Mouse (Mus musculus) frontal cortex, postnatal 14 days (tissue): ENCODE measurements around the gene Pafah2.
"Not testable (repeated sequence)": the region's sequence is repeated elsewhere in the genome, so short reads cannot be mapped to it uniquely, and the experiment has no call there.

ENCODE experiments used
- DNase-seq, 2 experiments: peaks; one replicate each; pipeline ENCODE4 v3.0.0; 2022; ENCODE audit warnings: low spot score in 2 of 2

Pafah2 gene

DNA sequence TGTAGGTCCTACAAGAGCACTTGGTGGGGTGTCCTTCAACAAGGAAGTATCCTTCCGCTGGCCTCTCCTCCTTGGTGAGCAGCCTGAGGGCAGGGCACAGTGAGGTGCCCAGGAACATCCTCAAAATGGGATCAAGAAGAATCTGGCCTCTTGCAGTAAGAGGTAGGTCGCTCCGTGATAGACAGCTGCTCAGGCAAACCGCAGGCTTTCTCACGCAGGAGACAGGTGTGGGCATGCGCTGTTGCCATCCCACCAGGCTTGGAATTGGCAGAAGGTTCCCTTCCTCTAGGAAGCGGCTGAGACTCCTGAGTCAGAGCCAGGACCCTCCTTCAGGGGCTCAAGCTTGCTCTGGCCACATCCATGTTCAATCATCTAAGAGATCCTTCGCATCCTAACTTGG, 22.8 kb upstream of the Pafah2 start:
- no peak for DNase-seq

DNA sequence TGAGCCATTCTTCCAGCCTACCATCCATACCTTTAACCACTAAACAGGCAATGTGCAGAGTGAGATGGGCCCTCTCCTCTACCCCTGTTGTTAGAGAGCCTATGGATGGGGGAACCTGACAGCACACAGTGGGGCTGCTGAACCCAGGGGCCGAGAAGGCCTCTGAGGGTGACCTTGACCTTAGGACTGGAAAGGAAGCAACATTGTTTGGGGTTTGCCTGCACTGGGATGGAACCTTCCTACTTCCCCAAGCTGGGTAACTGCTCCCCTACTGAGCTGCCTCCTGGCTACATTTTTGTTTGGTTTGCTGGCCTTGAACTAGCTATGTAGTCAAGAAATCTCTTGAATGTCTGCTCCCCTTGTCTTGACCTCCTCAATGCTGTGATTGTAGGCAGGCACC, 21.8 kb upstream of the Pafah2 start:
- DNase-seq, result no peak

DNA sequence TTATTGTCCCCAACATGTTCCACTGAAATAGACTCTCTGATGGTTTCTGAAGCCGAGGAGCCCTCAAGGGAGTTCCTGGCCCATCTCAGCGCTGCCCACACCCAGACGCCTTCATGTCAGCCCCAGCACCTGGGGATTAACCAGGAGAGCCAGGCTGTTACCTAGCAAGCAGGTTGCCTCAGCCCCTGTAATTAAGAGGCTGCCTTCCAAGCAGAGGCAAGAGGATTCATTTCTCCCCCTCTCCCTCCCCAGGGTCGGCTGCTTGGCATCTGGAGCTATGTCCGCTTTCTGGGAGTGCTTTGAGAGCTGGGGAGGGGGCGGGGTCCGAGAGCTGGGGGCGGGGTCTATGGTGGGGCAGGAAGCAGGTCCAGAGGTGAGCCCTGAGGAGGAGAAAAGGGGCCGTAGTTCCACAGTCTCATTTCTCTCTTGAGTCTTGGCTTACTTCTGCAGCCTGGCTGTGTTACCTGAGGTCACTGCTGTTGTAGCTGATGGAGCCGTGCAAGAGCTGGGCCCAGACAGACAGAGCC, 18.0 kb upstream of the Pafah2 start:
- no peak for DNase-seq

DNA sequence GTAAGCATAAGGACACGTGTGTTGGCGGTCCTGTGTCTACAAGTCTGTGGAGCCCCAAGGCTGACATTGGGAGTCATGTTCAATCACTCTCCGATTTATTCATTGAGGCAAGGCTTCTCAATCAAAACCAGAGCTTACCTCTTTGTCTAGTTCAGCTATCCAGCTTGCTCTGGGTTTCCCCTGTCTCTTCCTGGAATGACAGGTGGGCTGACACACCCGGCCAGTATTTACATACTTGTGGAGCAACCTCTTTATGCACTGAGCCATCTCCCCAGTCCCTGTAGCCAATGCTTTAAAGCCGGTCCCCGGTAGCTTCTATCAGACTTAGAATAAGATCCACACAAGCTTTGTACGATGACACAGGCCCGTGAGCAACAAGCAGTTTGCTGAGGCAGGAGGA, 16.6 kb upstream of the Pafah2 start:
- DNase-seq, result no peak

DNA sequence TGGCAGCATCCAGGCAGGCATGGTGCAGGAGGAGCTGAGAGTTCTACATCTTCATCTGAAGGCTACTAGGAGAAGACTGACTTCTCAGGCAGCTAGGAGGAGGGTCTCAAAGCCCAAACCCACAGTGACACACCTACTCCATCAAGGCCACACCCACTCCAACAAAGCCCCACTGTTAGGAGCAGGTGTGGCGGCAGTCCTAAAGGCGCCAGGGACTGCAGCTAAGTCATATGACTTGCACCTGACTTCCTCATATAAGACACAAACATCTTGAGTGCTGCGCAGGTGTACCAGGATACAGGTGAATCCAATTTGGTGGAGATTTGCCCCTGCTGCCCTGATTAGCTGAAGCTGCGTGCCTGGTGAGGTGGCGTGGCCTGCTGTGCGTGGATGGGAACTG, 12.4 kb upstream of the Pafah2 start, which contains the start of gene Extl1:
Gene Extl1 (minus strand): TSS at position 101 of the 400 bp plus-strand sequence.
- not testable (repeated sequence) for DNase-seq

DNA sequence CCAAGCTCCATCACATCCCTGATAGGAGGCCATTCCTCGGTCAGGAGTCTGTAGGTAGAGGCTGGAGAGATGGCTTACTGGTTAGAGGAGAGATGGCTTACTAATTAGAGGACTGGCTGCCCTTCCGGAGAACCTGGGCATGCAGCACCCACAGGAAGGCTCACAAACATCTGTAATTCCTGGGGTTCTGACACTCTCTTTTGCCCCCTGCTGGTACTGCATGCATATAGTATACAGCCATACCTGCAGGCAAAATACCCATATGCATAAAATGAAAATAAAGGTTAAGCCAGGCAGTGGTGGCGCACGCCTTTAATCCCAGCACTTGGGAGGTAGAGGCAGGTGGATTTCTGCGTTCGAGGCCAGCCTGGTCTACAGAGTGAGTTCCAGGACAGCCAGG, 8.9 kb upstream of the Pafah2 start:
- no peak for DNase-seq

DNA sequence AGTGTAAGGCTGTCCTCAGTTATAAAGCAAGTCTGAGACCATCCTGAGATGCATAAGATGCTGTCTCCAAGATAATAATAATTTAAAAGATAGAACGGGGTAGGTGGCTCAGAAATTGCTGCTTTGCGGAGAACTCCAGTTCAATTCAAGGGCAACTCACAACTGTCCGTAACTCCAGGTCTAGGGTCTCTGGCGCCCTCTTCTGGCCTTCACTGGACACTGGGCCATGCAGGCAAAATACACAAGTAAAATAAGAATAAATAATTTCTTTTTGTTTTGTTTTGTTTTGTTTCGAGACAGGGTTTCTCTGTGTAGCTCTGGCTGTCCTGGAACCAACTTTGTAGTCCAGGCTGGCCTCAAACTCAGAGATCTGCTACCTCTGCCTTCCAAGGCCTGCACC, 7.7 kb upstream of the Pafah2 start:
- DNase-seq, result no peak

DNA sequence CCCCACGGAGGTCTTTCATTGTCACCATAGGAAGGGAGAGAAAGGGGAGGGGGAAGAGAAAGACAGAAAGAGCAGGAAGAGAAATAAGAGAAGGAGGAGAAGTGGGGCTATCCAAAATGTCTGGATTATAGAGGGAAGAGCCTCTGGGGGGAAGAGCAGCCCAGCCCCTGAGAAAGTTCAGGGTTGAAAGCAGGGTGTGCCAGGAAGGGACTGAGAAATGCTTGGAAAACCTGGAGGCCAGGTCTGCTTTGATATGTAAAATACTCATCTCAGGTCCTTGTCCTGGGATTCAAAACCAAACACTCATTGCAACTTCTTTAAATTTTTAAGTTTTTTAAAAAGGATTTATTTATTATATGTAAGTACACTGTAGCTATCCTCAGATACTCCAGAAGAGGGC, 4.5 kb upstream of the Pafah2 start:
- DNase-seq, result no peak

DNA sequence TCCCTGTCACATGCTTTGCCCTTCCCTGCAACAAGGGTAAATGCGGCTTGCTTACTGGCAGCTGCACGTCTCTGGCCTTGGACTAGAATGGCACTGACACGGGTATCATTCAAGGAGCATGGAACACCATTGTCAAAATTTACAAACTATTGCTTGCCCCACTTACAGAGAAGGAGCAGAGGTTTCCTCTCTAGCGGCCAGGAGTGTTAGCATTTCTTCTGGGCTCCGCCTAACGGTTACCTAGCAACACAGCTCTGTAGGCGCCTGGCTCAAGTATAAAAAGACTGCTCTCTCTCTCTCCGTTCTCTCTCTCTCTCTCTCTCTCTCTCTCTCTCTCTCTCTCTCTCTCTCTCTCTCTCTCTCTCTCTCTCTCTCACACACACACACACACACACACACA, 3.5 kb upstream of the Pafah2 start:
- no peak for DNase-seq

DNA sequence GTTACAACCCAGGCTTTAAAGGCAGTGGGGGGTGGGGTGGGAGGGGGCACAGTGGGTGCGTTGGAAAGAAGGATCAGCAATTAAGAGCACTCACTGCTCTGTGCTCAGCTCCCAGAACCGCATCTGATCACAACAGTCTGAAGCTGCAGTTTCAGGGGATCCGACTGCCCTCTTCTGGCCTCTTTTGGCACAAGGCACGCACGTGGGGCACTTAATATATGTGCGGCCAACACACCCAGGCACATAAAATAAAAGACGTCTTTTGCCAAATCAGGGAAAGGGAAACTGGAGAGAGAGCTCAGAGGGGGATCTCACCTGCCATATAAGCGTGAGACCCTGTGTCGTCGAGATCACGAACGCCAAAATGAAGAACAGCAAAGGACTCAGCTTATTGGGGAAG, 3.1 kb upstream of the Pafah2 start:
- no peak for DNase-seq

DNA sequence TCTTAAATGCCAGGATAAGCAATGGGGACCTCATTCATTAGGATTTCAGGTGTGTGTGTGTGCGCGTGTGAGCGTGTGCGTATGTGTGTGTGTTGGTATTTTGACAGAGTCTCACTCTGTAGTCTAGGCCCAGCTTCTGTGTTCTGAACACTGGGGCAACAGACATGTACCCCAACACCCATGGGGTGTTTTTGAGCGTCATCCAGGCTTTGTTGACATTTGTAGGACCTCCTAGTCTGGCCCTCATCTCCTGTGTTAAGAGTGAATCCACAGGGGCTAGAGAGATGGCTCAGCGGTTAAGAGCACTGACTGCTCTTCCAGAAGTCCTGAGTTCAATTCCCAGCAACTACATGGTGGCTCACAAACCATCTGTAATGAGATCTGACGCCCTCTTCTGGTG, 978 bp upstream of the Pafah2 start:
- no peak for DNase-seq

DNA sequence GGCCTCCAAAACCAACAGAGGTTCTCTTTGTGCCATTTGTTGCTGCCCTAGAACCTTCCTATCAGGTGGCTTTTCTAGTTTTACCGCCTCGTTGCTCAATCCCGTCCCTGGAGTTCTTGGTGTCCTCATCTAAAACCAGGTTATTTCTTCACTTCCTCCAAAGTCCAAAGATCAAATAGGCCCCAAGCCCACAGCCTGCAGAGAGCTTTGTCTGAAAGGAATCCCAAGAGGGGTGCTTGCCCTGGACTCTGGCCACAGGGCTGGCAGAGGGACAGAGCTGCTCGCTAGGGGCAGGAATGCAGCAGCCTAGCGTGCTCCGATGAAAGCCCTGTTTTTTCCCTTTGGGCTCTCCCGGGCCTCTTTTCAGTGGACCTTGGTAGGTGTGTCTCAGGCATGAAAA, 1.0 kb downstream of the Pafah2 start:
- no peak for DNase-seq

DNA sequence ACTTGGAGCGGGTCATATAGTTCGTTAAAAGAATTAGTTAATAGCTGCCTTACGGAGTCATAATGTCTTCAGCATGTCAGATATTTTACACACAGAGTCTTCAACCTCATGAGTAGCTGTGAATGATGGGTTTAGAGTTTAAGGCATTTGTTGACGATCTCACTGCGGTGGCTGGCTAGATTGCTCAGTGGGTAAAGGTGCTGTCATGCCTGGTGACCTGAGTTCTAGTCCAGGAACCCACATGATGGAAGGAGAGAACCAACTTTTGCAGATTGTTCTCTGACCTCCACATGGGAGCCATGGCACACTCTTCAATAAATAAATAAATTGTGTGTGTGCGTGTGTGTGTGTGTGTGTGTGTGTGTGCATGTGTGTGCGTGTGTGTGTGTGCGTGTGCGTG, 1.6 kb downstream of the Pafah2 start:
- DNase-seq, result no peak

DNA sequence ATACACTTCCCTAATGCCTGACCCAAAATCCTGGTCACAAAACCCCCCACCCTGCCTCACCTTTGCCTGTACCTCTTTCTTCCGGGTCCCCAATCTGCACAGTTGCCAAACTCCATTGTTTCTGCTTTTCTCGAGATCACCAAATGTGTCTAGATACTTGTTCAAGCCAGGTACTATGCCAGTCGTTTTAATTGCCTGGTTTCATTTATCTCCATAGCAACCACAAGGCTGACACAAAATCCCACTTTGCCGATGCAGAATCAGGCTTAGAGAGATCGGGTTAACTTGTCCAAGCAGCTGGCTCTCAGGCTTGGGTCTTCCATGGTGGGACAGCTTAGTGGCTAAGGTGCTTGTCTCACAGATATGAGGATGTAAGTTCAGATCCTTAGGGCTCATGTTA, 4.1 kb downstream of the Pafah2 start:
- DNase-seq, result no peak

DNA sequence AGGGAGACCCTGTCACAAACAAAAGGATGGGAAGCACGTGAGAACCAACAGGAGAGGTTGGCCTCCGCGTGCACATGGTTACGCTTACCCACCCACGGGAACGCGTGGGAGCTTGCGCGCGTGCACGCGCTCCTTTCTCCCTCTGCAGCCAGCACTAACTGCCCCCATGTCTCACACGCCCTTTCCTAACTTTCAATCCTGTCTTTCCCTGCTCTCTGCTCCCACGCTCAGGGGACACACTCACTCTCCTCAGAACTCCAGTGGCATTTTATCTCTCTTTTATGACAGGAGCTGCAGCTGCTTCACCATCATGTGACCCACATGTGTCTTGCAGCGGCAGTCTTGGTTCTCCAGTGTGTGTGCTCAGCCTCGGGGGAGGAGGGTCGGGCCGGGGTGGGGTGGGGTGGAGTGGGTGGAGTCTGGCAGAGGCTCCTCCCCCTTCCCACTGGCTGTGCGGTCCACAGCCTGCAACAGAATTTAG, 5.1 kb downstream of the Pafah2 start:
- peak; percentile 64 to 80 for DNase-seq

DNA sequence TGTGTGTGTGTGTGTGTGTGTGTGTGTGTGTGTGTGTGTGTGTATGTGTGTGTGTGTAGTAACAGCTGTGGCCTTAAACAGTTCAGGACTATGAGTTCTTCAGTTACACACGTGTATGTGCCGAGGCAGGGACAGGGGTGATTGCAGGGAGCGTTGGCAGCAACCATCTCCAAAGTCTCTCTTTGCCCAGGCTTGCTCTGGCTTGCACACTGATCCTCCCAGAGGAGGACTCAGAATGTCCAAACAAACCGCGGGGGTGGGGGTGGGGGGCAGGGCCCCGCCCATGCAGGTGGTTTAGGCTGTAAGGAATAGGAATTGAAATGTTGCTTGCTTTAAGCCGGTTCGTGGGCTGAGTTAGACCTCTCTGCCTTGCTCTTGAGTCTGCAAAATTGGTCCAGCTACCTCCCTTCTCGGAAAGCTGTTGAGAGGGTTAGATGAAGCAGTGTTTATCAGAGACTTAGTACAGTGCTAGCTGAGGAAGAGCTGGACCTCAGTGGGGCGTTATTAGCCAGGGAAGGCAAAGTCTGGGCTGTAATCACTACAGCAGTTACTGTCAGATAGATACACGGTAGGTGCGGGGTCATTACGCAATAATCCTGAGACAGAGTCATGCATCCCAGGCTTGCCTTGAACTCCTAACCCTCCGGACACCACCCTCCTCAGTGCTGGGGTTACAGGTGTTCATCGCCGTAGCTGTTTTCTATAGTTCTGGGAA, 5.9 kb downstream of the Pafah2 start:
- DNase-seq, result no peak

DNA sequence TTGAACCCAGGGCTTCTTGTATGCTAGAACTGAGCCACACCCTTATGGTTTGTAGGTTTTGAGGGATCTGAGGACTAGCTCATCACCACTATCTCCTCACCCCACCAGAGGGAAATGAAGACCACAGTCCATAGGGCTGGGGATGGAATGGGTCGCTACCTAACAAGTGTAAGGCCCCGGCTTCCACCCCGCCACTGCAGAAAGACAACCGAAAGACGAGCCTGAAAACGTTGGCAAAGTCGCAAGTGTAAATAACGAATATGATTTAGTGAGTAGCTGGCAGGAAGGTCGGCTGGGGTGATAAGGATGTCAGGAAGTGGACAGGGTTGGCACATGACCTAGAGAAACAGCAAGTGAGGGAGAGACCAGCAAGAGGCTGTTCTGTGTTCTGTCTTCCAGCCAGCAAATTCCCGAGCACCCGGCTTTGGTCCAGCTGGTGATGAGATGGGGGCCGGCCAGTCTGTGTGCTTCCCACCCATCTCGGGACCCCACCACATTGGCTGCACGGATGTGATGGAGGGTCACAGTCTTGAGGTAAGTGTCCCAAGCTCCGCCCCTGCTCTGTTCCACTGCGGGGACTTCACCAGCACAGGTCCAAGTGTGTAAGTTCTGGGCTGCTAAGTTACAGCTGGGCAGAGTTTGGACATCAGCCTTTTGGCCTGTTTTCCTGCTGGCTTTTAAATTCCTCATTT, 6.6 kb downstream of the Pafah2 start:
- no peak for DNase-seq

DNA sequence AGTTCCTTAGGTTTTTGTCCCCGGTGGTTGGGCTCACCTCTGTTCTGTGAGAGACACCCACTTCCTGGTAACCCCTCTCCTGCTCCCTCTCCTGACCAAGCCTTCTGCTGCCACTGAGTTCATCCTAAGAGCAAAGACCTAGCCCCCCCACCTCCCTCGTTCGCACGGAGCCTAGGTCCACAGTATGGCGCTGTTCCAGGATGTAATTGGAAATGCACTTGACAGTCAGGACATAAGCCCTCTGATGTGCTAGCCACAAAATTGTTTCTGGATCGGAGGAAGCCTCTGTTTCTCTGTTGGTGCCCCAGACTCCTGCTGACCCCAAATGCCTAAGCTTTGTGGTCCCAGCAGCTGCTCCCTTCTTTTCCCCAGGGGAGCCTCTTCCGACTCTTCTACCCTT, 7.6 kb downstream of the Pafah2 start:
- no peak for DNase-seq

DNA sequence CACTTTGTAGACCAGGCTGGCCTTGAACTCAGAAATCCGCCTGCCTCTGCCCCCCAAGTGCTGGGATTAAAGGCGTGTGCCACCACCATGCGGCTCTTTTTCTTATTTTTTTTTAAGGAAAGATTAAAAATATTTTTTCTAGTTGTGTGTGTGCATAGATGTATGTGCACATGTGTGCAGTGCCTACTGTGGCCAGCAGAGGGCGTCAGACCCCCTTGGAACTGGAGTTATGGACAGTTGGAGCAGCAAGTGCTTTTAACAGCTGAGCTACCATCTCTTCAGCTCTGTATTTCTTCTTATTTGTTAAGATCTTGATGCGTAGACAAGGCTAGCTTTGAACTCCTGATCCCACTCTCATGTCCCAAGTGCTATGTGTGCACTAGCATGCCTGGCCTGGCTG, 13.2 kb downstream of the Pafah2 start:
- DNase-seq, result no peak

DNA sequence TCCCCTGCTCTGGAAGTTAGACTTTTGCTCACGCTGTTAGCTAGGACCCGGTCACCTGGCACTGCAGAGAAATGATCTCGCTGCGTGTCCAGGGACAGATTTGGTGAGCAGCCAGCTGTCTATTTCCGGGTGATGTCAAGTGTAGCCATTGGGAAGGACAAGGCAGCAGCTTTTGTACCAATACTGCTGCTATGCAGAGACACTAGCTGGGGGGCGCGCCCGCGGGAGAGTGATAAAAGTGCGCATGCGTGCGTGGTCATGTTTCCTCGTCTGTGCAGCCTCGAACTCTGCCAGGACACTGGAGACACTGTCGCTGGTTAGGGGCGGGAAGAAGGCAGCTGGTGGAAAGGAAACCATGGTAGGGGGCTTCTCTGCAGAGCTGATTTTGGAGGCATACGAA, 20.1 kb downstream of the Pafah2 start:
- no peak for DNase-seq

DNA sequence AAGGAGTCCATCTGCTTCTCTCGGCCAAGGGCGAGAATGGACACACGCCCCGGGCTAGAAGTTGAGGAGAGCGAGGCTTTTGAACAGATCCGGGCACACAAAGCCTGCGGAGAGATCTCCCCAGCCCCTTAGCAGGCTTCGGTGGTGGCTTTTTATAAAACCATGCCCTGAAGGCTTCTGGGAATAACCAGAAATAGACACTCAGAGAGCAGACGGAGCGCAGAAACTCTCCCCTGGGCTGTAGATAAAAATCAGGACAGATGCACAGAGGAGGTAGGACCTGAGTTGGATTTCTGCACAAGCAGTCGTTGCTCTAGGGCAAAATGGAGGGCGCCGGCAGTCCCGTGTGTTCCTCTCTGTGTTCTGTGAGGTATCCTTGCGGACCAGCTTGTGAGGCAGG, 20.5 kb downstream of the Pafah2 start:
- DNase-seq, result no peak

DNA sequence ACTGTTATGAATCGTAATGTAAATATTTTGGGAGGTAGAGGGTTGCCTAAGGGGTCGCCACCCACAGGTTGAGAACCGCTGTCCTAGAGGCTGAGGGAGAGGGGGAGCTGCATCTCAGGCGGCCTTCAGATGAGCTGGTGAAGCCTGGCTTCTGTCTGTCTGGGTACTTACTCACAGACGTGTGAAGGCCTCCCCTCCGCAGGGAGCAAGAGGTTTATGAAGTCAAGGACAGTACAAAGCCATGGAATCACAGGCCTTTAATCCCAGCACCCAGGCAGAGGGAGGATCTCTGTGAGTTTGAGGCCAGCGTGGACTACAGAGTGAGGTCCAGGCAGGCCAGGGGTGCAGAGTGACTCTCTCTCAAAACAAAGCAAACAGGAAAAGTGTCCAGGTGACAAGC, 21.0 kb downstream of the Pafah2 start:
- DNase-seq, result no peak

DNA sequence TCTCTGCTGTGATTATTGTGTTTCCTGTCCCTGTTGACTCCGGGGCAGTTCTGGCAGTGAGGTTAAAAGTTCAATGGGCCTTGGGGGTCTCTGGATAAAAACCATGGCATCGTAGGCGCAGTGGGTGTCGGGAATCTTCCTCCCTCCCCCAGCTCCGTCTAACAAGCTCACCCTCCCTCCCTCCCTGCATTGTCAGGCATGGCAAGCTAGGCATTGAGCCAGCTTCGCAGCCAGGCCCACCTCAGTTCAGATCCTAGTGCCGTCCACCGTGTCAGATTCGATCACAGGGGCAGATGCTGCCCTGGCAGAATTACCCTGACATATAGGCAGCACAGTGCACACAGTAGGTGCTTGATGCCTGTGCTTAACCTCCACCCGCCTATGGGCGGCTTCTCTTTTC, 25.9 kb downstream of the Pafah2 start:
- no peak for DNase-seq
